Mouse (Mus musculus): ENCODE measurements around the gene Crocc.

Gene Crocc

DNA sequence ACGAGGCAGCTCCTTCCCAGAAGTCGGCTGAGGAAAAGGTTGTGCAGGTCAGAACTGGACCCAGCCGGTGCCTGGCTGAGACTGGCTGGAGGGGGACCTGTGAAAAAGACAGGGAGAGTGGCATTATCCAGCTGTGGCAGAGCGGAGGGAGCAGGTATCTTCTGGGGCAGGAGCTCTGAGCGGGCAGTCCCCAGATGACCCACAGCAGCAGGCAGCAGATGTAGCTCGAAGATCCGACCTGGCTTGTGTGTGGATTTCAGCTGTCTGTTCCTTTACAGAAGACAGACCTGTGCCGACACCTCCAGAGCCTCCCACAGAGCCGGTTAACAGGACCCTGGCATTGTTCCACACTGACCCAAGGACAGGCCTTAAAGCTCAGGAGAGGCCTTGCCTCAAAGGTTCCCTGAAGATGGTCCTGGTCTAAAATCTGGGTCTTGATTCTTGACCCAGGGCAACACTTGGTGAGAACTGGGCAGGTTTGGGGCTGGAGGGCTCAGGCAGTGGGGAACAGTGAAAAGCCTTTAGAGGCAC is 7.2 kb upstream of the Crocc start:
- WGBS, result 70% methylated on average over 9 of the region's 9 CpGs

DNA sequence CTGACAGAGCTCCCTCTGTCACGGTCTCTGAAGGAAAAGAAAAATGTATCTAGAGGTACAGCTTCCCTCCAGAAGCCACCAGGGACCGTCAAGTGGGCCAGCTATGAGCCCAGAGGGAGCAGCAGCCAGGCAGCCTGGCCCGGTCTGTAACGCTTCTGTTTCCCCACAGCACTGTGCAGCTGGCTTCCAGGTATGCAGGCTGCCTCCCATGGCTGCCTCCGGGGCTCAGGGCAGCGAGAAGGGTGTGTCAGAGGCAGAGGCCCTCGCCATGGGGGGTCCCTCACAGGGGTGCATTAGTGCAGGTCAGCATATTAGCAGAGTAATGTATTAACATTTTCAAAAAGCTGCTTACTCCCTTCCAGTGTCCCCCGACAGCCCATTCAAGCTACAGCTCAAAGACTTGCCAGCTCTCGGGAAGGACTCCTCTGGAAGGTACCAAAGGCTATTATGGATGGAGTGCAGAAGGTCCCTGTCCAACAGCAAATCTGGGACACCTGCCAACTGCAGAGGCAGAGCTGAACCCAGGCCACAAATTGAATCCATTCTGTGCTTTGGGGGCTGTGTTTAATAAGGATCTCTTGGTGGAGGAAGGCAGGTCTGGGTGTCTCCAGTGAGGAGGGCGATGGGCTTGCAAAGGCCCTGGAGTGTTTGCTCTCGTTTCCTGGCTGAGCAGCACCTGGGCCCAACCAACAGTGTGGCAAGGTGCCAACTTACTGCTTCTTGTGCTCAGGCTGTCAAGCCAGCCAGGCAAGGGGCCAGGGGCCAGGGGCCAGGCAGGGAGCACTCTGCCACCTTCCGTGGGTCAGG is 6.6 kb upstream of the Crocc start:
- 63% methylated on average over 12 of the region's 12 CpGs for WGBS

DNA sequence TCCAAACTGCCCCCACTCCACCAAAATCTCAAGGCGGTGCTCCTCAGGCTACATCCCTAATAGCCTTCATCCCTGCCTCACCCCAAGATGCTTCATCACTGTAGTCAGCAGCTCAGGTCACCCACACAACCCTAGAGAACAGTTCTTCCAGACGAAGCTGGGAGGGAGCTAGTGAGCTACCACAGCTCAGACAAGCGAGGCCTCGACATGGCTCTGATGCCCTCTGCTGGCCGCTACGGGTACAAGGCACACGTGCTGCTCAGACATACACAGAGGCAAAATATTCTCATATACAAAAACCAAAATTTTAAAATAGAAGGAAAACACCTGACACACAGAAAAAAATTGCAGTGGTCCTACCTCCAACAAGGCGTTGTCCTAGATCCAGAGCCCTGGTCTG is 4.8 kb upstream of the Crocc start:
- WGBS, result 6% methylated on average over 8 of the region's 8 CpGs

DNA sequence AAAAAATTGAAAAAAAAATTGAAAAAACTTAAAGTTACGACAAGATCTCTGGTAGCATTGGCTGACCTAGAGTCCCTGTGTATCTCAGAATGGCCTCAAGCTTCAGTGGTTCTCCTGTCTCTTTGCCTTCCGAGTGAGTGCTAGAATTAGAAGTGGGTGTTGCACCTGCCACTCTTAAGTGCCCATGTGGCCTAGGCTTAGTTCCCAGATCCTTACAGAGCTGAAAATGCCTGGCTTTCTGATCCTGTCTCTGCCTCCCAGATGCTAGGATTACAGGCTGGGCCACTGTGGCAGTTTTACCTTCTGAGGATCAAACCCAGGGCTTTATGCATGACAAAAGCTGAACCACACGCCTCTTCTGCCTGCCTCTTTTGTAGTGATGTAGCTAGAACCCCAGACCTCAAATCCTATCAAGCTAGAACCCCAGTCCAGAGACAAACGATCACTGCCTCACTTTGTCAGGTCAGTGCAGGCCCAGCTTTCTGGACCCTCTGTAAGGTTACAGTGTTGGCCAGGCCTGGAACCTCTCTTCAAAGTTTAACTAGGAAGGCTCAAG is 3.8 kb upstream of the Crocc start:
- WGBS, result 79% methylated on average over 4 of the region's 4 CpGs

DNA sequence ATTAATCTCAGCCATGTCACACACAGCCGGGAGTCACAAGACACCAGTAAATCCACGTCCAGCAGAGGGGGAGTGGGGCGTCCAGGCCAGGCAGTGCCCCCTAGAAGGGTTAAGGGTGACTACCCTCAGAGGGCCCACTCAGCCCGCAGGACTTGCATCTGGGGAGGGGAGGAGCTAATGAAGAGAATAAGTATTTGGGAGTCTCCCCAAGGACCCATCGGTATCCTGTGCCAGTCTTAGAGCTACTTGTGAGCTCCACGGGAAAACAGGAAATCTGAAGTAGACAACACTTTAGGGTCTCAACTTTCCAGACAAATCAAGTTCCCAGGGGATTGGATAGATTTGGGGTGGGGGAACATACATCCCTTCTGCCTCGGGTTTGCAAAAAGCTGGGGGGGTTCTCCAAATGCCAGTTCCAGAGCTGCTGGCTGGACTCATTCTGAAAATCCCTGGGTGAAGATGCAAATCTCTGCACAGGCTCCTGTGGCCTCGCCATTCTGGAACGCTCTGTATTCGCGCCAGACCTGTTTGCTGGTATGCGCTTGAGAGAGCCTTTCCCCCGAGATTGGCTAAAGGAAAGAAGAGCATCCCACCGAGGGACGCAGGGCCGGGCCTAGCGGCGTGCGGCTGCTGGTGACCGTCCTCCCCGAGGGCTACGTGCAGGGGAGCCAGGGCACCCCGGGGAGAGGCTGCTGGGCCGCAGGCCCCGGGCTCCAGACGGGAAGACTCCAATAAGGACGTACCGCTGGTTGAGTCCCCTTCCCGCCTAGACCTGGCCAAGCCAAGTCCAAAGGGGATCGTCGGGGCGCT is 529 bp downstream of the Crocc start:
- WGBS, result 4% methylated on average over 32 of the region's 32 CpGs

DNA sequence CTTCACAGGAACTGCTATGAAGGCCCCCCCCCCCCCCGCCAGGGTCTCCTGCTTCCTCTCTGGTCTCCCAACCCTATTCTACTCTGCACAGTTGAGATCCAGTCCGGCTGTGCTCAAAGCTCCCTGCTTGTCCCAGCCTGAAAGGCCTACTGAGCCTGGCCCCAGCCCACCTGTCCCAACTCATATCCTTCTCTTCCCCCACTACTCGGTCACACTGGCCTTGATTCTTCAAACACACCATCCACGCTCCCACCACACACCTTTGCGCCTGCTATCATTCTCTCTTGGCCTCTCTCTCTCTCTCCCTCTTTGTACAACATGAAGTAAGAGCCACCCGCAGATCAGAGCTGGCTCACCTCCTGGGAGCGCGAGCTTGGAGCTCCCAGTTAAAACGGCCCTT is 1.5 kb downstream of the Crocc start:
- WGBS, result 66% methylated on average over 9 of the region's 9 CpGs

DNA sequence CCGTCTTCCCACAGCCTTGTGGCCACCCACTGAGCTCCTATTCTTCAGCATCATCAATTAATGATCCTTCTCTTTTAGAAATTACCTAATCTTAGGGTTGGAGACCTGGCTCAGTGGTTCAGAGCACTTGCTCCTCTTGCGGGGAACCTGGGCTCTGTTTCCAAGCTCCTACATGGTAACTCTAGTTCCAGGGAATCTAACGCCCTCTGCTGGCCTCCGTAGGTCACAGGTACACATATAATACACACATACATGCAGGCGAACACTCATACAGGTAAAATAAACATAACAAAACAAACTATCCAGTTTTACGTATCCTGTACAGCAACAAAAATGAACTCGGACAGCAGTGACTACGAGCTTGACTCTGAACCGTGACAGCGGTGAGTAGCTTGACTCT is 3.4 kb downstream of the Crocc start:
- WGBS, result 95% methylated on average over 10 of the region's 10 CpGs

DNA sequence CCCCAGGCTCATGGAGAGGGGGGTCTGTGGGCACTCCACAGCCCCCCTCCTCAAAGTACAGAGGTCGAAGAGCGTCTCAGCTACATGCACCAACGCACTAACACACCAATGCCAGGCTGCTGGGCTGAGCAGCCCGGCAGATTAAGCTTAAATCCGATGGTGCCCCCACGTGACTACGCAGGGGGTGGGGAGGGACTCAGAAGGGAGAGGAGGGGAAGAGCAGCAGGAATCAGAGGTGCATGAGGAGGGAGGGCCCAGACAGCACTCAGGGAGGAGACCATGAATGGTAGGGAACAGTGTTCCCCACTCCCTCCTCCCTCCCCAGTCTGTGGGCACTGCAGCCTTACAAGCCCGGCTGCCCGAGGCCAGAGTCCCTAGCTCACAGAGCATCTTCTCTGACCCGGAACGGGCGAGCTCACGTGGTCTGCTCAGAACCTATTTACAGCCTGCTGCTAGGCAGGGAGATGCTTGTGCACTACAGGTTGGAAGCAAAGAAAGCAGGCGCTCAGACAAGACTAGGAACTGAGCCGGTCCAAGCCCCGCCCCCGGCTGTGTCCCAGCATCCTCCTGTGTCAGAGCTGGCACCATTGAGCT is 6.7 kb downstream of the Crocc start:
- 27% methylated on average over 17 of the region's 17 CpGs for WGBS

DNA sequence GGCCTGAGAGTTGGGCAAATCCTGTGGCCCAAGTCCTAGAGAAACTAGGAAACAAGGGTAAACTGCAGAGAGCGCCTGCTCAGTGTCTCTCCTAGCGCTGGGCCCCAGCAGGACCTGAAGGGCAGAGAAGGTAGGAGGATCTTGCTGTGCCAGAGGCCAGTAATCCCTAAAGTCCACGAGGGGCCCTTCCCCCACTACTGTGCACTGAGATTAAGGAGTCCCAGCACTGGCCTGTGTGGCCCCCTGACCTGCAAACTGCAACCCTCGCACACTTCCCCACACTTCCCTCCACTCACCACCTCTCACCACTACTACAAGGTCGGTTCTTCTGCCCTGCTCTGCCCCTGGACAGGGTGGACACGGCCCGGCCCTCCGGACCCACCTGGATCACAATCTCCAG is 7.2 kb downstream of the Crocc start:
- WGBS, result 41% methylated on average over 8 of the region's 8 CpGs

DNA sequence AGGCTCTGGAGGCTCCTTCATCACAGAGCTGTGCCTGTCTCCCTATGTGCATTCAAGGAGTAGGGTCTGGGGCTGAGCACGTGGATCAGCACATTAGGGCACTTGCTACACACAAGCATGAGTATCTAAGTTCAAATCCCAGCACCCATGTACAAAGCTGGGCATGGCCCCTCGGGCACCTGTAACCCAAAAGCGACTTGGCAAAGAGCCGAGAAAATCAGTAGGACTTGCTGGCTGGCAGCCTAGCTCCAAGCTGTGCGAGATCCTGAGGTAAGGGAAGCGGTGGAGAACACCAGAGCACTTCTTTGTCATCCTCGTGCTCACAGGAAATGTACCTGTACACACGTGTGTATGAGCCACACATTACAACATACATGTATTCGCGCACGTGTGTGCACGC is 7.9 kb downstream of the Crocc start:
- 51% methylated on average over 12 of the region's 12 CpGs for WGBS

DNA sequence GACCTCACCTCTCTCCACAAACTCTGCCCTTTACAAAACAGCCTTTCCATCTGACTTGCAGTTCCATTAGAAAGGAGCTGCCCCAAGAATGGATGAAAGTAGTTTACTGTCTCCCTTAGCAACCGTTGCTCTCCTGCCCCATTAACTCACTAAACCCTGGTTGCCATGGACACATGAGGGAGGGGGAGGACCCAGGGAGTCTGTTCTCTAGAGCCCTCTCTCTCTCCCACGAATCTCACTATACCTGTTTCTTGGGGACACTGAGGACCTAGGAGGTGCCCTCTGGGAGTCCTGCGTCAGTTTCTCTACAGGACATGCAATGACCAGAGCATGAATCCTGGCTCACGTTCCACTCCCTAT is 10.9 kb downstream of the Crocc start:
- WGBS, result 36% methylated on average over 4 of the region's 4 CpGs

DNA sequence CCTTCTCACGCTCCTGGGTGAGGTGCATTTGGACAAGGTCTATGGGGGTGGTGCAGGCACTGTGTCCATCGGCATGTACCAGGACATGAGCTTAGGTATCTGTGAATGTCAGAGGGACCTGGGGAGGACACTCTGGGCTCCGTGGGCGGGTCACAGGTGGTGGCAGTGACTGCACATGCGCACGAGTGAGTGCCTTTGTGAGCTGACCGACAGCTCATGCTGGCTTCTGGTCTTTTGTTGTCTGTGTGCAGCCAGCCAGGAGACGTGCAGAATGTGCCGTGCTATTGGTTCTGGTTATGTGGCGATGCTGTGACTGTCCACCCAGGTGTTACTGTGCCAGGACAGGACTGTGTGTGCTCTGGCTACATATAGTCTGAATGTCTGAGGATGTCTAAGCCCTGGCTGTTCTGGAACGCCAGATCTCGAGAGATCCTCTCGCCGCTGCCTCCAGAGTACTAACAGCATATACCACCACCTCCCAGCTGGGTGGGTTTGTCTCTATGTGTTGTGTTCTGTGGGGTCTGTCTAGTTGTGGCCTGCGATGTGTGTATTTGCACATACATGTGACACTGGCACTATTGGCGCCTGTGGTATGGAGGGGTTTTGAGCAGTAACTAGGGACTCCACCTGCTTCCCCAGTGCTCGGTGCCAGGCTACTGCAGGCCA is 11.4 kb downstream of the Crocc start:
- WGBS, result 43% methylated on average over 17 of the region's 17 CpGs

DNA sequence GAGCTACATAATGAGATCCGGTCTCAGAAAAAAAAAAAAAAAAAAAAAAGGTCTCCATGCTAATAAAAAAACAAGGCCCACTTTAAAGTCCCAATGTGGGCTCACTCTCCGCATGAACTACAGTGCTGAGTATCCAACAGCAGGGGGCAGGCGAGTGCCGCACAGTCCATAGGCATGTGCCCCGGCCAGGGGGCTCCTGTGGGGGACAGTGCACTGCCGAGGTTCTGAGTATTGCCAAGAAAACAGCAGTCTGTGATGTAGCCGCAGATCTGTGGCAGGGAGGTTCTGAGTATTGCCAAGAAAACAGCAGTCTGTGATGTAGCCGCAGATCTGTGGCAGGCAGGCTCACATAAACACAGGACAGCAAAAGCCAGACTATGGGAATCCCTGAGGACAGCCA is 15.5 kb downstream of the Crocc start:
- WGBS, result 9% methylated on average over 8 of the region's 8 CpGs

DNA sequence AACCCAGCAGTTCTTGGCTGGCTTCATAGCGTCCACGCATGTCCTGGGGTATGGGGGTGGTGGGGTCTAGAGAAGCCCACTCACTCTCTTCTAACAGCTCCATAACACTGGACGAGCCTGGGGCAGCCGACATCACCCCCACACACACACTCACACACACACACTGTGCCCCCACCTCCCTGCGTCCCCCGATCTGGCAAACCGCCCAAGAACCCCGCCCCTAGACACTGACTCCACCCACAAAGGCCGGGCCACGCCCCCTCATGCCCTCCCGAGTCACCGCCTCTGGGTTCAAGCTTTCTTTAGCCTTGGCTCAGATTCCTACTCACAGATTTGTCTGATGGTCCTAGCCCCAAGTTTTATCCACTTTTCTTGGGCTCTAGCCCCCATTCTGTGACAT is 19.2 kb downstream of the Crocc start:
- 50% methylated on average over 12 of the region's 12 CpGs for WGBS

DNA sequence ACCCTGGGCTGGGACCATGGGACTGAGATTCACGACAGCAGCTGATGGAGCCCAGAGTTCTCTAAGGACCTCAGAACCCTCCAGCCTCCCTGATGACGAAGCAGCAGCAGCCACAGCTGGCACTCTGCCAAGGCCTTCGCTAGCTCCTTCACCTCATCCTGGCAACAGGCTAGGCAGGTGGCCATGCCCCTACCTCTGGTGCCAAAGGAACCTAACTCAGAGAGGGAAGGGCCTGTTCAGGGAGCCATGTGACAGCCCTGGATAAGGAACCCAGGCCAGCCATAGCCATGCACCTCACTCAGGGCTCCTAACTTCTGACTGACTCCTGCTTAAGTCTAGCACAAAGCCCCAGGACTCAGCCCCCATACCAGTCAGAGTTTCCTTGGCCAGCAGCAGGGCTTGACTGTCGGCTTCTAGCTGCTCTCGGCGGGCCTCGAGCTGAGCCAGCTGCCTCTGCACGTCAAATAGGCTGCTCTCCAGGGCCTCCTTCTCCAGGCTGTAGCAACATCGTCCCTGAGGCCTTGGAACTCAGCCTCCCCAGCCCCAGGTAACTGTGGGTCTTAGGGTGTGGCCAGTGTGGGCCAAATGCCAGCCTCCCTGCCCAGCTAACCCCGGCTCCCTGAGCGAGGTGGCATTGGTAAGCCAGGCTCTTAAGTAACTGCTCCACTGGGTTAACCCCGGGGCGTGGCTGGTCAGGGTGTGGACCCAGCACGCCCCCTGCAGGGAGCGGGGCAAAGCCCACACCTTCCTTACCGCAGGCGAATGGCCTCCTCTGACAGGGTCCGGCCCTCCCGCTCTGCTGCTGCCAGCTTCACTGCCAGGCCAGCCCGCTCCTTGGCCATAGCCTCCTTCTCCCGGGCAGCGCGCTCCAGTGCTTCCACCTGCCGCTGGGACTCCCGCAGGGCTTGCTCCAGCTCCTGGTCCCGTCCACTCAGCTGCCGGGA is 26.5 kb downstream of the Crocc start:
- 74% methylated on average over 27 of the region's 27 CpGs for WGBS

DNA sequence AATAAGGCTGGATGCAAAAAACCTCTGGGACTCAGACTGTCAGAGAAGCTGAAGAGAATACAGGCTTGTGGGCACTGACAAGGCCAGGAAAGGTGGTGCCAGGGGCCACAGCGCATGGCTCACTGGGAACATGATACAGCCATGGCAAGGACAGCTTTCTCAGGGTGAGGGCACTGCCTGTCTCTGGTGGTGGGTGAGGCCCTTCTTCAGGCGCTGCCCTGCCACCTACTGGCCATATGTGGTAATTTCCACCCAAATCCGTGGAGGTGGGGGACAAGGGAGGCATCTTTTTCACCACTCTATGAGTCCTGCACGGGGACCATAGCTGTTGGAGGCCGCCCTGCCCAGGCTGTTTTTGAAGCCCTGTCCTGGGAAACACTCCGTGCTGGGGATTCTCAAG is 28.6 kb downstream of the Crocc start:
- 20% methylated on average over 6 of the region's 6 CpGs for WGBS

DNA sequence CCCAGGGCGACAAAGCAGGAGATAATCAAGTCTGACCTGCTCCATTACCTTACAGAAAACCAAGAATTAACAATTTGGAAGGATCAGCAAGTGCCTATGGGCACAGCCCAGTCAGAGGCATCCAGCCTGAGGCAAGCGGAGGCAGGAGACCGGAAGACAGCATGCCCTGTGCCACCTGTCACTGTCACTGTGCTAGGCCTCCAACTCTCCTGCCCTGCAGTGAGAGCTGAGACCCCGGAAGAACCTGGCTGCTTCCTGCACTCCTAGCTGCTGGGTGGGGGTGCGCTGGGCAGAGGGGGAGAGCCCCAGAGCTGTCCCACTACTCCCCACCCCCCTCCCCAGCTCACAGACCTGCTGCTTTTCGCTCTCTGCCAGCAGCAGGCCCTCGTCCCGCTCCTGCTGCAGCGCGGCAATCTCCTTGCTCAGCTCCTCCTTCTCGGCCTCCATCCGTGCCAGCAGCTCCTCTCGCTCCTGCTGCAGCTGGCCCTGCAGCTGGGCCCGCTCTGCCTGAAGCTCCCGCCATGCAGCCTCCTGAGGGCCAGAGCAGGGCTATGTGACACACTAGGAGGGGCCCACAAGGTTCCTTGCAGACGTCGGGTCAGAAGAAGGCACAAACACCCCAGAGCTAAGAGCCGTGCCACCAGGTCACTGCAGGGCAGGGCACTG is 29.7 kb downstream of the Crocc start:
- 78% methylated on average over 18 of the region's 18 CpGs for WGBS

DNA sequence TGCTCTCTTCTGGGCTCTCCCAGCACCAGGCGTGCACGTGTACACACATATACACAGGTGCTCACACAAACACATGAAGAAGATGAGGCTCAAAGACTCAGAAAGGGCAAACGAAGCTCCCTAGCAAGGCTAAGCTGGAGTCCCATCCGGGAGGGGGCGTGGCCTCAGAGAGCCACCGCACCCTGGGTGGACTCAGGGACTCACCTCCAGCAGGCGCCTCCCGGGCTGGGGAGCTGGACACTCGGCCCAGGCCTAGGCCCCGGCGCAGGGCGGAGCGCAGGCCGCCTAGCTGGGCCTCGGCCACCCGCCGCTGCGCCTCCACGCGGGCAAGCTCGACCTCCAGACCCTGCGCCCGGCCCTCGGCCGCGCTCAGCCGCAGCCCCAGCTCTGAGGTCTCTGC is 35.4 kb downstream of the Crocc start:
- WGBS, result 90% methylated on average over 27 of the region's 27 CpGs

DNA sequence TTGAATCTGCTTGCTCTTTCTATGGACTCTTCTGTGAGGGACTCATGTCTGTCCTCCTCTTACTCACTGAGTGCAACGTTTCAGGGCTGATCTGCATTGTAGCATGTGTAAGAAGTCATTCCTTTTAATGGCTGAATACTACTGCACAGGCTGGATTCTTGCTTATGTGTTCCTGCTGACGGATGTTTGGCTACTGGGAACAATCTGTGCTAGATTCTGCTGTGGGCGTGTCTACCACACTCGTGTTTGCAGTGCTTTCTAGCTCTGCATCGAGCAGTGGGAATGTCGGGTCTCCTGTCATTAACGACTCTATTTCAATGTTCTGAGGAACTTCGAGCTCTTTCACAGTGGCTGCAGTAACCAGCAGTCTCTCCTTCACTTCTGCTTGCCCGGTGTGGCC is 36.3 kb downstream of the Crocc start:
- 33% methylated on average over 9 of the region's 9 CpGs for WGBS

DNA sequence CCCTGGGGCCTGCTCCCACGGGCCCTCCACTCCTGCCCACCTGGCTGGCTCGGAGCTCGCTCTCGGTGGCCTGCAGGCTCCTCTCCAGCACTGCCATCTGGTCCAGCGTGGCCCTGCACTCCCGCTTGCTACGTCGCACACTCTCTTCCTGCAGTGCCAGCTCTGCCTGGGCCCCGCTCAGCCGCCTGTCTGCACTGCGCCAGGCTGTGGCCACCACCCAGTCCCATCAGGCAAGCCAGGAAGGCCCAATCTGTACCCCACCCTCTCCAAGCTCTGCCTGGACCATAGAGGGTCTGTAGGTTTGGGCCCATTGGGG is 38.8 kb downstream of the Crocc start:
- WGBS, result 23% methylated on average over 11 of the region's 11 CpGs
